In the genomic region with DNA sequence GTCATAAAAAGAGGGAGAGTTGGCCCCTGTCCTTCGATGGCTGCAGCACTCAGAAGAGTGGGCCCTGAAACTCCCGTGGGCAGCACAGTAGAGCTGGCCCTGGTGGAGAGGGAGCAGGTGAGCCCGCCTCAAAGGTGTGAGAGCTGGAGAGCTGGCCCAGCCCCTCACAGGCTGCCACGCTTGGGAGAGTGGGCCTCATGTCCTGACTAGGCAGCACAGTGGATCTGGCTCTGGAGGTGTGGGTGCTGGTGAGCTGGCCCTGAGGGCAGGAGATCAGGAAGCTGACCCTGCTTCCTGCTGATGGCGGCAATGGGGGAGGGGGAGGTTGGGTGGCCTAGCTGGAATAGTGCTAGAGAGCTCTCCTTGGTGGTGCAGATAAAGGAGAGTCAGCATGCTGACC, we compare ENCODE assay signal across 9 mouse cellular contexts.
"Had no signal": no experiment of that assay in that cellular context is flagged by ENCODE, and none has a peak within 500 bp of the region (broad histone marks: within the 10 kb centered on the region; RNA-seq: fewer than 3 reads in every experiment).

No protein-coding gene starts in this region.

- ATAC-seq: liver, postnatal 0 days had no signal

- H3K4me2 ChIP-seq: liver, embryonic 13.5 days; midbrain, embryonic 12.5 days had no signal

- H3K9ac ChIP-seq: liver, embryonic 13.5 days; liver, postnatal 0 days; midbrain, embryonic 12.5 days had no signal

- H3K27me3 ChIP-seq: liver, embryonic 13.5 days; midbrain, embryonic 12.5 days had no signal

- H3K27ac ChIP-seq: kidney, postnatal 0 days; liver, embryonic 13.5 days; midbrain, embryonic 12.5 days had no signal

- DNase-seq: kidney, adult 18-20 months; kidney, postnatal 36 days; liver; liver, embryonic 13.5 days; liver, postnatal 0 days; right cerebral cortex, postnatal 14 days; thymus, postnatal 36 days had no signal

- H3K4me1 ChIP-seq: liver, embryonic 13.5 days; midbrain, embryonic 12.5 days had no signal

- H3K9me3 ChIP-seq: liver, embryonic 13.5 days; midbrain, embryonic 12.5 days had no signal

- H3K36me3 ChIP-seq: liver, embryonic 13.5 days; midbrain, embryonic 12.5 days had no signal

- H3K4me3 ChIP-seq: liver, embryonic 13.5 days; midbrain, embryonic 12.5 days had no signal
